Mouse (Mus musculus) limb, embryonic 14.5 days (tissue): ENCODE data around the gene Ifi205. TPM values are rescaled to one million over a fixed set of nuclear protein-coding genes. Genes with fewer than 3 reads are reported as not detected.
"Not testable (repeated sequence)": the region's sequence is repeated elsewhere in the genome, so short reads cannot be mapped to it uniquely, and the experiment has no call there.

Experiments used
- ATAC-seq: fragments of 200-750 bp; cut with Nextera tagmentation; 2 replicates; pipeline ENCODE4 v1.8.0; 2017; ENCODE audit warnings: low read depth, moderate number of reproducible peaks, moderate TSS enrichment; ENCODE audit not compliant: low FRiP score
- DNase-seq: peaks from one replicate; pipeline ENCODE4 v3.0.0-alpha.2; 2015; ENCODE audit warnings: low spot score
- H3K27ac ChIP-seq: fragments of 300-500 bp; sonication (generic); replicated peaks from 2 replicates; pipeline ENCODE4 v1.5.1; 2014; ENCODE audit warnings: low read depth, mild to moderate bottlenecking, low read length, moderate library complexity, mixed read lengths
- H3K27me3 ChIP-seq: fragments of 300-500 bp; sonication (generic); 2 replicates; pipeline ENCODE4 v1.6.1; 2014; ENCODE audit warnings: low read length, mixed read lengths; ENCODE audit not compliant: control insufficient read depth, insufficient read depth
- H3K36me3 ChIP-seq: fragments of 300-500 bp; sonication (generic); 2 replicates; pipeline ENCODE4 v1.6.1; 2014; ENCODE audit warnings: mild to moderate bottlenecking, low read length, moderate library complexity, mixed read lengths; ENCODE audit not compliant: control insufficient read depth, insufficient read depth
- H3K4me1 ChIP-seq: fragments of 300-500 bp; sonication (generic); 2 replicates; pipeline ENCODE4 v1.6.1; 2014; ENCODE audit warnings: antibody characterized with exemption, low read length, mixed read lengths; ENCODE audit not compliant: control insufficient read depth, insufficient read depth
- H3K4me2 ChIP-seq: fragments of 300-500 bp; sonication (generic); replicated peaks from 2 replicates; pipeline ENCODE4 v1.6.1; 2014; ENCODE audit warnings: low read depth, mild to moderate bottlenecking, low read length, moderate library complexity; ENCODE audit not compliant: severe bottlenecking
- H3K4me3 ChIP-seq: fragments of 300-500 bp; sonication (generic); replicated peaks from 2 replicates; pipeline ENCODE4 v1.5.1; 2014; ENCODE audit warnings: low read length
- H3K9ac ChIP-seq: fragments of 300-500 bp; sonication (generic); 2 replicates; pipeline ENCODE4 v1.6.1; 2014; ENCODE audit warnings: mild to moderate bottlenecking, low read depth, low read length, moderate library complexity; ENCODE audit not compliant: severe bottlenecking
- H3K9me3 ChIP-seq: fragments of 300-500 bp; sonication (generic); 2 replicates; pipeline ENCODE4 v1.6.1; 2016; ENCODE audit warnings: low read length; ENCODE audit not compliant: control insufficient read depth
- POLR2A ChIP-seq: fragments of 200-500 bp; IDR thresholded peaks from 2 replicates; pipeline ENCODE4 v1.8.0; 2012; ENCODE audit warnings: inconsistent platforms, mild to moderate bottlenecking, moderate library complexity, borderline replicate concordance; ENCODE audit not compliant: insufficient read depth, insufficient read length; ENCODE audit errors: extremely low read depth
- WGBS: fragments of 180-500 bp; shearing (Covaris S2); extraction: QIAGEN DNeasy Blood & Tissue Kit; methylation state at CpG from one replicate; pipeline ENCODE4 v1.1.7; 2014; 5-methylcytosine and 5-hydroxymethylcytosine counted together
- polyA plus RNA-seq, 2 experiments: library from polyadenylated mRNA; depleted of rRNA in 1 of 2; stranded (reverse) in 1 of 2; unstranded in 1 of 2; fragments of >200 nt; fragmentation: Nextera tagmentation in 1 of 2; extraction: Ambion mirVana in 1 of 2; gene quantifications; 2 replicates each; pipeline versions ENCODE4 v1.2.1 to v1.2.3; 2012 to 2014

Gene Ifi205
- polyA plus RNA-seq, 2 experiments = 0.08 to 0.26 TPM

- 74% methylated on average over 7 of the region's 7 CpGs for WGBS
Measured at GRCm38 (mm10) chr1:174040523-174041177, 9.0 kb upstream of the Ifi205 start, which contains the start of gene Olfr433. Gene Olfr433, plus strand, starts transcription at chr1:174040705.

GRCm38 (mm10) chr1:174038480-174038879 lies 6.9 kb upstream of the Ifi205 start:
- Histone ChIP-seq H3K9me3 (no peaks in the 10 kb centered on the region), H3K36me3 (no peaks in the 10 kb centered on the region), H3K27ac (no peak overlapping the region), H3K4me2 (no peak overlapping the region), H3K4me3 (no peak overlapping the region), H3K27me3 (no peaks in the 10 kb centered on the region), H3K4me1 (no peaks in the 10 kb centered on the region), H3K9ac (no peak overlapping the region)
- DNase-seq (no peak), ATAC-seq (no peak)
- WGBS = 89% methylated on average over 3 of the region's 3 CpGs
- no peak for TF ChIP-seq POLR2A

More at GRCm38 (mm10) chr1:174040523-174041177, 9.0 kb upstream of the Ifi205 start, which contains the start of gene Olfr433:
- no peak within 1 kb of the TSS for H3K4me3 ChIP-seq
- no peaks in the 10 kb centered on the region for H3K9me3 ChIP-seq
- no peaks in the 10 kb centered on the region for H3K4me1 ChIP-seq
- no peak within 1 kb of the TSS for H3K27ac ChIP-seq
- H3K36me3 ChIP-seq = no peaks in the 10 kb centered on the region
- ATAC-seq = no peak
- H3K9ac ChIP-seq = no peak within 1 kb of the TSS
- no peak within 1 kb of the TSS for H3K4me2 ChIP-seq
- DNase-seq = peak; percentile 5
- no peaks in the 10 kb centered on the region for H3K27me3 ChIP-seq
- TF ChIP-seq POLR2A = no peak

- WGBS = 33% methylated on average over 4 of the region's 4 CpGs
- TF ChIP-seq POLR2A = no peak
- Histone ChIP-seq H3K27ac (no peak overlapping the region), H3K4me2 (no peak overlapping the region), H3K4me1 (no peaks in the 10 kb centered on the region), H3K4me3 (no peak overlapping the region), H3K27me3 (no peaks in the 10 kb centered on the region), H3K9ac (no peak overlapping the region), H3K9me3 (no peaks in the 10 kb centered on the region), H3K36me3 (no peaks in the 10 kb centered on the region)
- ATAC-seq (no peak), DNase-seq (no peak)
Measured at GRCm38 (mm10) chr1:174035841-174036240, 4.2 kb upstream of the Ifi205 start.

- not testable (repeated sequence) for H3K4me1 ChIP-seq, ATAC-seq, H3K27ac ChIP-seq
Measured at GRCm38 (mm10) chr1:174007050-174007449, 24.6 kb downstream of the Ifi205 start.

GRCm38 (mm10) chr1:174004352-174005109 lies 27.1 kb downstream of the Ifi205 start:
- not testable (repeated sequence) for H3K36me3 ChIP-seq, H3K4me1 ChIP-seq, H3K9ac ChIP-seq, H3K27me3 ChIP-seq, H3K9me3 ChIP-seq, H3K4me3 ChIP-seq, ATAC-seq, H3K4me2 ChIP-seq, H3K27ac ChIP-seq, DNase-seq
- 70% methylated on average over 2 of the region's 3 CpGs for WGBS

More at GRCm38 (mm10) chr1:174007050-174007449, 24.6 kb downstream of the Ifi205 start:
- not testable (repeated sequence) for H3K9ac ChIP-seq, H3K4me3 ChIP-seq, H3K27me3 ChIP-seq, H3K36me3 ChIP-seq, H3K9me3 ChIP-seq, DNase-seq, H3K4me2 ChIP-seq
